Mouse (Mus musculus) lung, adult 18-20 months (tissue): ENCODE data around the gene Gucy1b2.

ENCODE experiments used
- DNase-seq, 2 experiments: peaks; one replicate each; pipeline ENCODE4 v3.0.0; 2022; ENCODE audit warnings: mixed read lengths in 2 of 2

Gene Gucy1b2

DNA sequence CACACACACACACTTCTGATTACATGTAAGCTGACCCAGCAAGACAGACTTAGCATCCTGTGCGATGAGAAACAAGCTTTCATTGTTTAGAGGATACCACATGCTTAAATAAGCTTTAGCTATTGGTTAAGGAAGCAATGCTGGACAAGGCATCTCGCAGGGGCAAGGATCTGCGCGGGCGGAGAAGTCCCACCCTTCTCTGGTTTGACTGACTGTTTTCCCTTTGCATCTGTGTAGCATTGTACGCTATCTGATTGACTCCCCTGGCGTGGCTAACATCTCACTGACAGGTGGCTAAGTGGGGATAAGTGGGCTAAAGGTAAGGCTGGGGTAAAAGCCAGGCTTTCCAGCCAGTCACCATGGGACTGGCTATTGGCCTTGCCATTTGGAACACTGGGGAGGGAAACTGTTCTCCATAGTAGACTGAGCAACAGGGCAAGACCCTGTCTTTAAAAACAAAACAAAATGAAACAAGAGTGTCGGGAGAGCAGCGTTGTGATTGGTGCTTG, at the start of gene Gucy1b2:
TSS of gene Gucy1b2 (minus strand) at position 51 of the 509 bp plus-strand sequence.
- no peak for DNase-seq

DNA sequence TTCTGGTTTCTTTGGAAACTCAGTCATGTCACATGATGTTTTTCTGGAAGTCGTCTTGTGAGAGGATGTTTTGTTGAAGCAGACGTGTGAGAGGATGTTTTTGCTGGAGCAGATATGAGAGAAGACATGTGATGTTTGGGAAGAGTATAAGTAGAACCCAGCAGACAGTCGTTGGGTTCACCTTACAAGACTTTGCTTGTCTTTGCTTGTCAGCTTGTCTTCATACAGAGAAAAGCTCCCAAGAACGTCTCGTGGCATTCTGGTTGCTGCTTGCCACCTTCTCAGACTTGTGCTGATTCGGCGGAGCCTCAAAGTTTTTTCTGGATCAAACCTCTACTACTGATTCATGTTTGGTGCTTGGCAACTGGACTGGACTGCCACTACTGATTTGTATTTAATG, 41.3 kb upstream of the Gucy1b2 start:
- DNase-seq, result no peak

DNA sequence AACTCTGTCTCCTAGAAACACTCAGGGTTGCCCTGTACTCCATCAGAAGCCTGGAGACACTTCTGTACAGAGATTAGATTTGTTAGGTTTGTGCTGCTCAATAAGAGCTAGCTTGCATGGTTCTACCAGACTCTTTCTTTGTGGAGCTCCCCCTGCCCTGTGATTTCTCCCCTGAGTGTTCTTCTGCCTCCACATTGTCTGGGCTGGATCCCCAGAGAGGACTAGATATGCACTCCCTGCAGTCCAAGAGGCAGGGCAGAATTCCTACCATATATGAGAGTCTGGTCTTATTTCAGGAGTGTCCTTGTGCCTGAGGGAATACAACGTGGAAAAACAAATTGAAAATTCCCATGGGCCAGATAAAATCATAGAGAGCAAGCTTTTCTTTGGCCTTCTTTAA, 40.4 kb upstream of the Gucy1b2 start:
- no peak for DNase-seq

DNA sequence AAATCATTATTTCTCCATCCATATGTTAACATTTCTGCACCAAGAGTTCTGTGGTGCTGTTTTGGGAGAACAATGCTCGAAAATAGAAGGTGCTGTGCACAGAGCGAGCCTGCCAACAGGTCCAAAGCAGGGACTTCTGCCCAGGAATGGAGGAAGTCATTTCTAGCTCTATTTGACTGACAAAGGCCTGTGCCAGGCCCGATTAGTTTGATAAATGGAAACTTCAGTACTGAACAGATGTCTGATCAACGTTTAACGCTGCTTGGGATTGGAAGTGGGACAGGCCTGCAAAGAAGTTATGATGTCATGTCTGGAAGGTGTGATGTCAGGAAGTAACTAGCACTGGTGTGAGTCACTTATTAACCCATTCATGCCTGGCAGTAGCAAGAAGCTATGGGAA, 37.4 kb upstream of the Gucy1b2 start:
- DNase-seq, result no peak

DNA sequence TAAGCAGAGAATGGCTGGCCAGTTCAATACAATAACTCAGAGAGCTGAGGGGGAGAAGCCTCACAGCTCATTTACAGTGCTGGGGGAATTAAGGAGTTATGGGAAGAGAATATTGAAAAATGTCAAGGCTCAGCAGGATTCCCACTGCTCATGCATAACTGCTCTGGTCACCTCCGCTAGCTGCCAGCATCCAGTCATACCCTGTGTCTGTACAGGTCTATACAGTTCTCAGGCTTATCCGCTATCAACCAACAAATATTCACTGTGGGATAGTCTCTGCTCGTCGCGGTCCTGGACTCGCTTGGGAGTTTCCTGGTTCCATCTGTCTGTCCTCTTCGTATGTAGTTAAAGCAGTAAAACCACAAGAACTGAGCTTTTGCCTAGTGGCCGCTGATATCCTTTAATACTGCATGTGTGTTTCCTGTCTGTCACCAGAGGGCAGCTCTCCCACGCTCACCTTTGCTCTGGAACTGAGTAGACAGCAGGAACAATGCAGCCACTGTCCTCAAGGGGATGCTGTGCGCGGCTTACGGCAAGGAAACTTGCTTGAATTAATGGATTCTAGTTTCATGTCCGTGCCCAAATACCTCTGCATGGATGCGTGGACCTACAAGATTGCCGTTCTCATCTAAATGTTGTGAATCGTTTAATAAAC, 36.2 kb upstream of the Gucy1b2 start:
- peak; percentile 71 for DNase-seq

DNA sequence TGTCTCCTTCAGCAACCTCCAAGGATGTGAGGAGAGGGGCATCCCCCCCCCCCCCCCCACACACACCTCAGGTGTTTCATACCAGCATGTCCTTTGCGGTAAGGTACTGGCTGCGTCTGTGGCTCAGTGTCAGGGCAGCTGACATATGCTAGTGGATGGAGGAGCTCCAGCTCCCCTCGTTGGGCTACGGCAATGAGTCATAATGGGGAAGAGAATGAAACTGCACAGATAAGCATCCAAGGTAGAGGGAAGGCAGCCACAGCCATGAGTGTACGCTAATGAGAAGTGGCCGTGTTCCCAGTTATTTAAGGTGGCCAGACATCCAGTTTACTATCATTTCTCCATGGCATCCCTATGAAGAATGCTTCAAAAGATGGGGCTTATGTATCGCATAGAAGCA, 32.2 kb upstream of the Gucy1b2 start:
- DNase-seq, result no peak

DNA sequence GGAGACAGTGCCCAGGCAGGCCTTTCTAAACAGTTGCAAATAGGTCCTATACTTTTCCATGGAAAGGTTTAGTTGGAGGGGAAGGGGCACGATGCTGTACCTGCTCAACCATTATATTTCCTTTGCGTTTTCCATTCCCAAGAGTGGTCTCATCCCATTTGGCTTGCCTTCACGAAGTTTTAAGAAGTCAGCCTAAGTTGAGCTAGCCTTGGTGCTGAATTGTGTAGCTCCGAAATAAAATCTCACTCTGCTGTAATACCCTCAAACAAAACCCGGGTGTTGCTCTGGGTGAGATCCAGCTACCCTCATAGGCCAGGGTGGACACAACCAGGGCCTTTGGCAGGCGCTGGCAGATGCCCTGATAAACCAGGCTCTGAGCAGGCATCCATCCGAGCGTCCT, 25.3 kb upstream of the Gucy1b2 start:
- DNase-seq, result no peak

DNA sequence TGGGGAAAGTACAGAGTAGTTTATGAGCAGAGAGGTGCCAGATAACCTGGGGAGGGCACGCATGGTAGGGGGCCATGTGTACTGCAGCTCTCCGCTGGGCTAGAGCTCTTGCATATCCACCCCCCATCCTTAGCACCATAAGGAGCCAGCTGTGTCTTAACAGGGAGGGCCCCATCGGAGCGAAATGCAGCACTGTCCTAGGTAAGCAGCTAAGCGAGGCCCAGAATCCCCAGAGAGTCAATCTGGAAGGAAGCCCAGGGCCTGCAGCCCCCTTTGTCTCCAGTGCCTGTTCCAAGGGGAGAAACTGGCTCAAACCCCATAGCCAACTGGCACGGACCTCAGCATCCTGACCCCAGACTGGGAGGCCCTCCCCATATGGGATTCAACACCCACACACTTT, 23.3 kb upstream of the Gucy1b2 start:
- DNase-seq, result no peak

DNA sequence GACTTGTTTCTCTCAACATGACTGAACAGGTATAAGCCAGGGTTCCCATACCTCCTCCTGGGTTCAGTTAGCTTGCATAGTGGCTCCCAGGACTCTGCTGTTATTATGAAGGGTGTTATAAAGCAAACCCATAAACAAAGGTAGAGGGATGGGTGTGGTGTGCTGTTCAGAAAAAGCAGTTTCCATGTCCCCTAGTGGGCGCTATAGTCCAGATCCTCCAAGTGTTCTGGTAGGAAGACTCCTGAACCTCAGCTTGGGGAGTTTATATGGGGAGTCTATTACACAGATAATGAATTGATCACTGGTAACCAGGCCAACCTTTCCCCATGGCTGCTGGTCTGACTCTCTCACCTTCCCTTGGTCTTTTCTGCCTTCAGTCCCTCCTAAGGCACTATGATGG, 18.4 kb upstream of the Gucy1b2 start:
- DNase-seq, result no peak

DNA sequence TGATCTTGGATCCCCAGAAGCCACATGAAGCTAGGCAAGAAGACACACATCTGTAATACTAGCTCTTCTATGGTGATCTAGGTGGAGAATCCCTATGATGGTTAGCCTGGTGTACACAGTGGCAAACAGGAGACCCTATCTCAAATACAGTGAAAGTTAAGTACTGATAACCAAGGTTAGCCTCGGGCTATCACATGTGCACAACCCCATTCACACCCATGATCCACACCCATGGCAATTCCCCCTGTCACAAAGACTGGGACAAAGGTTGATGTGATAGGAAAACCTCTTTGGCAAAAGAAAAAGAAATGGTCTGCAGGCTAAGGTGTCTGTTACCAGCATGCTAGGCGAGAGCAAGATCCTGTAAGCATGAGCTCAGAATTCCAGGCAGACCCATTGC, 16.0 kb upstream of the Gucy1b2 start:
- no peak for DNase-seq

DNA sequence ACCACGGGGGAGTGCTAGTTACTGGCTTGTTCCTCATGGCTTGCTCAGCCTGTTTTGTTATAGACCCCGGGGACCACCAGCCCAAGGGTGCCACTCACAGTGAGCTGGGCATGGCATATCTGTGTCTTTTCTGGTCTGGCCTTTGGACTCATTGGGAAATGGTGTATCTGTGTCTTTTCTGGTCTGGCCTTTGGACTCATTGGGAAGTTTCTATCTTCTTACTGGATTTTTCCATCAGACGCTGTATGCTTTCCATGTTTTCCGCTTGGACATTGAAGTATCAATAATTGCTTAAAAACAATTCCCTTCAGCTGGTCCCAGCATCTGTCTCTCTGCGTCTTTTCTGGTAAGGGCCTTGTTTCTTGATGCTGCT, 12.7 kb upstream of the Gucy1b2 start:
- DNase-seq, result no peak

DNA sequence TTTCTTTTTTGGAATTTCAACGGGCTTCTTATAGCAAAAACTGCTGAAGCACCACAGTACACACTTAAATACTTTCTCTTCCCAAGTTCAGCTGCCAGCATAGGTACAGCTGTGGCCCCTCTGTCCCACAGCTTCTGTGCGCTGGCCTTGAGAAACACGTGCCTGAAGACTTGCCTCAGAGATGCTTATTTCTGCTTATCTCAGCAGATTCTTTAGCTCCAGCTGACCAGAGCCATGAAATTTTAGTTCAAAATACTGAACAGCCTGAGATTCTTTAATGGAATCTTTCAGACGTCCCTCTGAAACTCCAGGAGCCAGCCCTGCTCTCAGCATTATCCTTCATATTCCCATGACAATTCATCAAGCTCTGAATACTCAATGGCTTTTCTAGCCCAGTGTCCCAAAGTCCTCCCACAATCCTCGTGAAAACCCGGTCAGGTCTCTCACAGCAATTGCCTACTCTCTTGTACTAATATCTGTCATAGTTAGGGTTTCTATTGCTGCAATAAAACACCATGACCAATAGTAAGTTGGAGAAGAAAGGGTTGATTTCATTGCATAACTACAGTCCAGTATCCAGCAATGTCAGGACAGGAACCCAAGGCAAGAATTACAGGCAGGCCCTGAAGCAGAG, 12.1 kb upstream of the Gucy1b2 start:
- DNase-seq, result no peak

DNA sequence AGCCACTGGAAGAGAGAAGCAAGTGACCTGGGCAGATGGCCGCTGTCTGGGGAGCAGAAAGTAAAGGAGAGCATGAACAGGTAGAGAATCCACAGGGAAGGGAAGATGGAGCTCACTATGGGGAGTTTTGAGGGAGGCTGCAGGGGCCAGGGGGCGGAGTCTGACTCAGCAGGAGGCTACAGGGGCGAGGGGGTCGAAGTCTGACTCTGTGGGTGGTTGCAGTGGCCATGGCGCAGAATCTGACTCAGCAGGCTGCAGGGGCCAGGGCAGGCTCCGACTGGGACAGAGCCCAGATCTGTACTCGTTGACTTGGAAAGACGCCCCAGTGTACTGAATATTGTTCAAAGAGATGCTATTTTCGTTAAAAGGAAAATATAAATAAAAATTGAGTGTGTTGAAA, 8.9 kb upstream of the Gucy1b2 start:
- no peak for DNase-seq

DNA sequence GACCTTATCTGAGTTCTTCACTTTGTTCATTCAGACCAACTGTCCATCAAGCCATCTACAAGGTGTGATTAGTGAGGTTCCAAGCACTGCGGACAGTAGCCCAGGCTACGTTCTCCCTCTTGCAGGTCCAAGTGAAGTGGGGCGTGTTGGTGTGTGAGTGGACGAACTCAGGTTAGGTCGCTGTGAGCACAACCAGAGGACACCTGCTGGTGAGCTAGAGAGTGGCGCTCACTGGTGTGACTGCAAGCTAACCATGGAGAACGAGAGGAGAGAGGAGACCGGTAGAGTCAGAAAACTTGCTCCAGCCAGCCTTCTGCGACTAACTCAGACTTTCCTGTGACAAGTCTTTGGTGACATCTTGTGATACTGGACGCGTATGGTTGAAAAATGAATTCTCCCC, 3.5 kb upstream of the Gucy1b2 start:
- DNase-seq, result no peak

DNA sequence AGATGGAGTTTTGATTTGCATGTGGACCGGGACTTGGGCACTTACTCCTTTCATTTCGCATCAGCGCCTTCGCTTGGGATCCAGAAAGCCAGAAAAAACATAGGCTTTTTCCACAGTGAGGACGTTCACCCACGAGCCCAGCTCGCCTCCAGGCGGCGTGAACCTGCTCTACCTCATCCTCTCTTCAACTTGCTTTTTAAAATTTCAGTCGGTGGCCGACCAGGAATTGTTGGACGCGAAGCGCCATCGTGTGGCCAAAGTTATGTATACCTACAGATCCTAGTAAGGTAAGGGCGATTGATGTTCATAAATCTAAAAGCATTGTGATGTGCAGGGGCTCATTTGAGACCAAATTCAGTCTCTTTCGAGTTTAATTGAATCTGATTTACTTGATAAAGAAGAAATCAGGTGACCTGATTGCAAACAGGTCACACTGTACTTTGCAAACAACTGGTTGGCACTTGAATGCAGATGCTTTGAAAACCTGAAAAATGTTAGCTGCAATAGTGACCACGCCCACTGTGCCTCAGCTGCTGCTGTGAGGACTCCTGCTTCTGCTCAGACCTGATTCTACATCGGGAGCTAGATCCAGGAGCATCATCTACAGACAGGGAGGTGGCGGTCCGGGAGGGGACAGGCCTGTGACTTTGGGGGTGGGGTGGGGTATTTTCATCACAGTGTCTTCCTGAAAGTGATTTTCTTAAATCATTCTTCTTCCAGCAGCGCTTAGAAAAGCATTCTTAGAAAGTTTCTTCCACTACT, 1.5 kb upstream of the Gucy1b2 start:
- peak; percentile 68 to 75 for DNase-seq

DNA sequence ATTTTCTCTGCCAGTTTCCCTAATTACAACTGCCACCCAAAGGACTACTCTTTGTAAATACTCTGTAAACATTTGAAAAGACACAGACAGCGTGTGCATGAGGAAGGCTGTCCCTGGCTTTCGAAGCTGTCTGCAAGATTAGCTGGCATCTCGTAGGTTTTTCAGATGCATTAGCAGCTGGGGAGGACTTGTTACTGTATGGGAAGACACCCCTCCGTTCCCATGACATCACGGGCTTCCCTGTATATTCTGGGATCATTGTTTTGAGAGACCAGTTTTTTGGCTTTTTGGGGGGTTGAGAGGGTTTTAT, 564 bp downstream of the Gucy1b2 start:
- no peak for DNase-seq

DNA sequence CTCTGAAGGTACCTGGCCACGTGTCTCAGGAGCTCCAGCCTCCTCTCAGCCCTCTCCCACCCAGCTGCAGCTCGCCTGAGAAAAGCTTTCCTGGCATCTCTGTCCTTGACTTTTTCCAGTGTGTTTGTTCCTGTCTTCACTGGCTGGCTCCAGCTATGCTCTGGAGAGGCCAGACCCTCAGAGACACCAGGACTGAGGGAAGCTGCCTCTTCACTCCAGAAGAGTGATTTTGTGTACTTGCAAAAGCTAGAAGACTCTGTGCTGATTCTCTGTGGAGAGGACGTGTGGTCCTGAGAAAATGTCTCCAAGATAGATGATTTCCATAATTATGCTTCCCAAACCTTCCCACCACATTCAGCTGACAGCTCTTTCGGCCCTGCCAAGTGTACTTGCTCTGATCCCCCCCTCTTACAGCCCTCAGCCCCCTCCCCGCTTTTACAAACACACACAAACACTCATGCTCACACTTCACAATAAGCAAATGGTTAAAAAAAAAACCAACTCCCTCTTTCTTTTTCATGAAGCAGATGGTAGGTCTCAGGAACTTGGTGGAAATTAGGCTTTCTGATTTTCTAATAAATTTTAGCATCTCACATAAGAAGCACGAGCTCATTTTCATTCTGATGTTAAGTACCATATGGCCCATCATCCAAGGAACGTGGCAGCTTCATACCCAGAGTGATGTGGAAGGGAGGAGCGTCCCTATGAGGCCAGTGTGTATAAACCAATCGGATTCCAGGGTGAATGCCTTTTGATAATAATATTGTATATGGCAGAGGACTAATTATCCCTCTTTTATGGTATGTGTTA, 1.1 kb downstream of the Gucy1b2 start:
- no peak for DNase-seq

DNA sequence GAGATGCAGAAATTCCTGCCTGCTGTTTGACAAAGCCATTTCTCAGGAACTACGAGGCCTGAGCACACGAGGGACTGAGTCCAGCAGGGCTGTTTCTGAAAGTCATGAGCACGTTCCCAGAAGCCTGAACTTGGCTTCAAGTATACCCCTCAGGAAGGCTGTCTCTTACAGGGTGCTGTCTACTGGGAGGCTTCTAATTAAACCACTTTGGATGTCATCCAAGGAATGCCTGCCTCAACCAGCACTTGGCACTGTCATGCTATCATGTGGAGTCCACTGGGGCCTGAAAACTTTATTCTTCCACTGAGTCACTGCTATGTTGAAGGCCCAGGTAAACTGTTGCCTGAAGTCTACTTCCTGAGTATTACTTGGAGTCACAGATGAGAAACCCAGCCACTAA, 2.0 kb downstream of the Gucy1b2 start:
- no peak for DNase-seq

DNA sequence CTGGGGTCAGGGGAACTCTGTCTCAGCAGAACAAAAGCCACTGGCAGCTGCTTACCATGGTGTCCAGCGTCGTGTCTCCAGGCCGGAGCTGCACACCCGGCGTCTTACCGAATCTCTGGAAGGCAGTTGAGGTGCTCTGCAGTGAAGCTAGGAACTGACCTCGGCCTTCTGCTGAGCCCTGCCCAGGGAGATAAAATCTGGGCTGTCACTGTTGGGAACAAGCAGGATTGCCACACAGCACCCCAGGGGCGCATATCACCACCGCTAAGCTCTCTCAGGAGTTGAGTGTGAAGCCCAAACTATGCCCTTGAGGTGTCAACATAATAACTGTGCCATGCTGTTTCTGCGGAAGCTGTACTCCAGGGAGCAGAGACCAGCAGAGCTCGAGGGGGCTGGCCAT, 2.8 kb downstream of the Gucy1b2 start:
- no peak for DNase-seq

DNA sequence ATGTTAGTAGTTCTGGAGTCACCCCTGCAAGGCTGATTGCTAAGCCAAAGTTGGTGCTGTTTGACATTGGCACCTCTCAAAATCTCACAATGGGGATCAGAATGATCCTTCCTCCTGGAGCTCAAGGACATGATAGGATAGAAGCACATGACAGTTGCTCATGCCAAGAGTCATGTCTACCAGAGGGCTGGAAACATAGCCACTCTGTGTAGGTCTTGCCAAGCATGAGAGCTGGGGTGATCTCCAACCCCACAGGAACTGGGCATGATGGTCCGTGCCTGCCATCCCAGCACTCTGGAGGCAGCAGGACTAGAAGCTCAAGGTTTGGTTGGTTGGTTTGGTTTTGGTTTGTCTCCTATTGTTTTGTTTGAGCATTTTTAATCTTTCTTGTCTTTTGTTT, 5.4 kb downstream of the Gucy1b2 start:
- no peak for DNase-seq

DNA sequence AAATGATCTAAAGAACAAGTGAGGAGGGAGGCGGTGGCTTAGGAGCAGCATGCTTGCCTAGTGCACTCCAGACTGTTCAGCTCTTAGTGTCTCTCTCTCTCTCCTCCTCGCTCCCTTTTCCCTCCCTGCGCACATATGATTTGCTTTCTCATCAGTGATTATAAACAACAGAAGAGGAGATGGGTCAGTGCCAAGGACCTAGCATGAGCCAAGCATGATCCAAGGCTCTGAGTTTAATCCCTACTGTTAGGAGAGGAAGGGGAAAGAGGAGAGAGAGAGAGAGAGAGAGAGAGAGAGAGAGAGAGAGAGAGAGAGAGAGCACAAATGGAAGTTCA, 8.9 kb downstream of the Gucy1b2 start:
- DNase-seq, result no peak

DNA sequence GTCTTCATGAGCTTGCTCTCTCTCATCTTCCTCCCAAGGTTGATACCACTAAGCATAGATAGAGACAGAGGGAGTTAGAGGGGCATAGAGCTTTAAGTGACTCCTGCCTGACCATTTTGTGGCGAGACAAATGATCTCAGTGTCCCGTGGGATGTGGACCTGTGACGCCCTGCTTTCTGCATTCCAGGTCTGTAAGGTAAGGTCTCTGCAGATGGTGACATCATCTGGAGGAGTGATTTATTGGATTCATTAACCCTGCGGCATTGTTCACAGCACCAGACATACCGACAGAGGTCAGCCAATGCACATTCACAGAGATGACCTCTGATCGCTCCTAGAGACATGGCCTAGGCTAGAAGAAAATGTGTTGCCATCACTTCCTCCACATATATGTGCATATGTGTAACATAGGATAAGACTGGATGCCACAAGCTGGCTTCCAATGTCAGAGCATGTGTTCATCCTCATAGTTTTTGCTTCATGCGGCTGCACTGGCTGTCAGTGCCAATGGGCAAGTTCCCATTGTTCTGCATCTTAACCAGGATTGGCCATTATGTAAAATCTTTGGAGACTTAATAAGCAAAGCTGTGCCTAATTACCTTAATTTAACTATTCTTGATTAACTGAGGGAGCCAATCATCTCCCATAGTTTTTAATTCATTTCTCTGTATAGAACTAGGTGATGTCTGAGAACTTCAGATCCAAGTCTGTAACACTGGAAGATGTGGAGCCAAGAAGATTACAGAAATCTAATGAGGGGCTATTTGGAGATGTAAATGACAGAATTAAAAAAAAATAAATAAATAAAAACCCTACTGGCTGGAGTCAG, 9.5 kb downstream of the Gucy1b2 start:
- no peak for DNase-seq
